Mouse (Mus musculus) urinary bladder, adult 2 months (tissue): ENCODE measurements around the gene Susd1. TPM values are rescaled to one million over a fixed set of nuclear protein-coding genes. Genes with fewer than 3 reads are reported as not detected.

ENCODE experiments used
- DNase-seq: peaks from one replicate; pipeline ENCODE4 v3.0.0; 2022; ENCODE audit warnings: low spot score
- polyA plus RNA-seq: library from polyadenylated mRNA; depleted of rRNA; stranded (reverse); fragments of >200 nt; gene quantifications from 2 replicates; pipeline ENCODE4 v1.2.3, GENCODE M21; 2012; rRNA removed

Susd1 gene
- 15.0 and 17.6 TPM in 2 replicates for polyA plus RNA-seq

GRCm38 (mm10) chr4:59437990-59438854 is at the start of gene Susd1:
Susd1 (minus strand) TSS chr4:59438633.
- DNase-seq, result peak; percentile 69

DNA sequence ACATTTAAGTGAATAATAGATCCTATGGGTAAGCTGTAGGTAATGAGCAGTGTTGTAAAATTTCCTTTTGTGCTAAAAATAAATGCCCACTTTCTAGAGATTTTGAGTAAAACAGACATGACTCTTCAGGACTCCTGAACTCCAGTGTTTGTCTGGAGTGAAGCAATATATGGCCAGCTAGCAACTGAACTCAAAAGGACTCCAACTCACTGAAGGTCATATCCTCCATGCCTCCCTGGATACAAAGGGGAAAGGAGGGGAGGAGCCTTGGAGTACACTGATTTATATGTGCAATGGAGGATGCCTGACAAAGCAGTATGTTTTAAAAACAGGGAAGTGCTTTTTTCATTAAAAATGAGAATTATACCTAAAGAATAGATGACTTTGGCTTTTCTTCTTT is 32.9 kb upstream of the Susd1 start:
- DNase-seq, result no peak

DNA sequence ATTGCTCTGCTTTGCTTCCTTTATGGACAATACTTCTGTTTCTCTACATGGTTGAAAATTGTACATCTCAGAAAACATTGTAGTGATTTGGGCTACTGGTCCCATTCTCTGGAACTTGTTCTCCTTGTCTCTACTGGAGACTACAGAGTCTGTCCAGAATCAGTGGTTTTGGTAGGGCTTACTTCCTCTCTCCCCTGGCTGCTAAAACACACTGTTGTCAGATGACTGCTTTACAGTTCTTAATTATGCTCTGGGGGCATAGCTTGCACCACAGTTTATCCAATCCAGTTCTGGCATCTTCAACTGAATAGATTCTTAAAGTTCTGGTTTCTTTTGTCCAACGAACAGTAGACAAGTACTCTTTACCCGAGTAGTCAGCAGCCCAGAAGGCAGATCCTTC is 27.0 kb upstream of the Susd1 start:
- DNase-seq, result no peak

DNA sequence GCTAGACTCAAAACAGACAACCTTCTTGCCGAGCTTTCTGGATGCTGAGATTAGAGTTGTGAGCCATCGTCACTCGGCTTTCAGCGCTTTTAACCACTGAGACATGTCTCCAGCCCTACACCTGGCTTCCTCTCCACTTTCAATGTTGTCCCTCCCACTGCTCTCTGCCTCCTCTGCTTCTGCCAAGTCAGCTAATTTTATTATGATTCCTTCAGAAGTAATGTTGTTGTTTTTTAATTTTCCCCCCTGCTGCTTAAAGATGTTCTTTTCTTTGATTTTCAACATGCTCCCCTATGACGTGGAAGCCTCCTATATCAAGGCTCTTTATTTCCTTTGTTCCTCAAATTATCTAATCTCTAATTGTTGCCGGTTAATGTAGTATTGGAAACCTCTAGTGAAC is 26.2 kb upstream of the Susd1 start:
- DNase-seq, result no peak

DNA sequence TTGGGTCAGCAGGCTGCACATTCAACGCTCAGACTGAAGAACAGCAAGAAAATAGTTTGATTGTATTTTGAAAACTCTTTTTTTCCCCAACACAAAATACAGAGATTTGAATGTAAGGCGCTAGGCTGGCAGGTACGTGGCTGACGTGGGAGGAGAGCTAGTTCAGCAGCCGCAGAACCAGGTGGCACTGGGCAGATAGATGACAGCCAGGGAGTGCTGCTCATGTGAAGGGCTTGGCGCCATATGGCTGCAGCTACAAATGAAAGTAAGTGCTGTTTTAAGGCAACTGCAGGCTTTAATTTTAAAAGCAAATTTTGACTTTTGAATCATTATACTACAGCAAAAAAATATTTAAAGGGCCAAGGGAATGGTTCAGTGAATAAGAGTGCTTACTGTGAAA is 24.1 kb upstream of the Susd1 start:
- no peak for DNase-seq

DNA sequence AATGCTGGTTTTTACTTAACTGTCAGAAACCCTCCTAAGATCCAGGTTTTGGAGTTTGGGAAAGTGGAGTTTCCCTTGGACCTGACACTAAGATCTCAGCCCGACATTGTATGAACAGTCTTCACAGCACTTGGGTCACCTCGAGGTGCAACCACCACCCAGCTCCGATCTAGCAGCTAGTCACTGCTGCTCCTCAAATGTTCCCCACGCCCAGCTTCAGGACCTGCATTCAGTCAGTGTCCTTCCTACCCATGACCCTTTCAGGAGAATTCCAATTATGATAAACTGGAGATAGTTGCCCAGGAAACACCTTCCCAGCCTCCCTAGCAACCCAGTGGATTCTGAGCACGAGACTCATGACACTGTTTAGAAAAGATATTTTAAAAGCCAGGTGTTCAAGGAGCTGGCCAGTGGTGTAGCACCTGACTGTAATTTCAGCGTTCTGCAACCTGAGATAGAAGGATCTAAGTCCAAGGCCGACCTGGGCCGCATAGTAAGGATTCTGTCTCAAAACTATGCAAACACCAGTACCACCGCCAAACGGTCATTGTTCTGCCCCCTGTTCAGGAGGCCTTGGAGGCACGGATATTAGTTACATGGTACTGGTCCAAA is 22.8 kb upstream of the Susd1 start:
- DNase-seq, result no peak

DNA sequence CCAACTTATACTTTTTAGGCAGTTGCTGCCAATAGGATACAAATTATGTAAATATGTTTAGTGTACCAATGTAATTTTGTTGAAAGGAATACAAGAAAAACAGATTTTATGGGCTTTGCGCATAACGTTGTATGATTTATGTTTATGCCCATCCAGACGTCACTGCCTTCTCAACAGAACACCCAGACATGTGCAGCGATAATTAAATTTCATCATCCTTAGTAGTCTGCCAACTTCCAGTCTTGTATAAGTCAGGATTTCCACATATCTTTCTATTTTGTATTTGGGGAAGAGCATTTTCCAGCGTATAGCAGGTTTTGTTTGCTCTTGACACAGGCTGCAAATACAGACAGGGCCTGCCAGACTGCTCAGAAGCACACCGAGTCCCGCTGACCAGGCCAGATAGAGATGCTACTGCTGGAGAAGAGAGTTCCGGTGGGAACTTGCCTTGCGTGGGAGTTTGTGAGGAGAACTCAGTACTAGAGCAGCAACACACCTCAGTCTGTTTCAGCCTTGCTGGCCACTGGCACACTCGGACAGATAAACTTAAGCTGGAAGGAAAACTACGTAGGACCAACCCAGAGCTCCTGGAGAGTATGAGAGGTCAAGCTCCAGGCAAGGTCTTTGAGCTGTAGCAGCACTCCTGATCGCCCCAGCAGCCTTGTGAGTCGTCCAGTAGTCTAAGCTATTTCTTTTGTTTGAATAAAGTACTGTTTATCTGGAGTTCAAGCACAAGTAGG is 21.0 kb upstream of the Susd1 start:
- no peak for DNase-seq

DNA sequence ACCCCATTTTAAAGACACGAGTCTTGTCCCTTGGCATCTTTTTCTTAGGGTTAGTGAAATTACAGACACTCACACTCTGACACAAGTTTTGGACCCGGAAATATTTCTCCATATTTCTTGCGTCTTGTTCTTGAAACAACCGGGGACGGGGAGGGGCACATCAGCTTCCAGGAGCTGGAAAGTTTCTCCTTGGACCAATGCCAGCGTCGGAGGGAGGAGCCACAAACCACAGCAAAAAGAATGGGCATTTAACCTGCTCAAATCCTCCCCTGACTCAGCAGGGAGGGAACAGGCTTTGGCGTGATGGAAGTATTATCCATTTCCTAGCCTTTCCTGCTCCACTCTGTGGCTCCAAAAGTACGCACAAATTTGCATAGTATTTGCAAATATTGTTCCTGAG is 19.5 kb upstream of the Susd1 start:
- DNase-seq, result no peak

DNA sequence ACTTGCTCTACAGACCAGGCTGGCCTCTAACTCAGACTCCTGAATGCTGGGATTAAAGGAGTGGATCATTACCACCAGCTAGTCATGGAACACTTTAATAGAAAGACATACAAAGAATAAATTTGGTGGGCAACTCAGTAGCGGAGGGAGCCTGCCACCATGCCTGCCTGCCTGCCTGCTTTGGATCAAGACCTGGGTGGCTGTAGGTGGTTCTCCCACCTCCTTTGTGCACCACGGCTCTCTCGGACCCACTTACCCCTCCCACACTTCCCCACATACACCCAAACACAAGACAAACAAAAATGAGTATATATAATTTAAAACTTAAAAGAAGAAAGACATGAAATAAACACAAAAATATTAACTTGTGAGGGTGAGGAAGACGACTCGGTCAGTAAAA is 18.7 kb upstream of the Susd1 start:
- DNase-seq, result no peak

DNA sequence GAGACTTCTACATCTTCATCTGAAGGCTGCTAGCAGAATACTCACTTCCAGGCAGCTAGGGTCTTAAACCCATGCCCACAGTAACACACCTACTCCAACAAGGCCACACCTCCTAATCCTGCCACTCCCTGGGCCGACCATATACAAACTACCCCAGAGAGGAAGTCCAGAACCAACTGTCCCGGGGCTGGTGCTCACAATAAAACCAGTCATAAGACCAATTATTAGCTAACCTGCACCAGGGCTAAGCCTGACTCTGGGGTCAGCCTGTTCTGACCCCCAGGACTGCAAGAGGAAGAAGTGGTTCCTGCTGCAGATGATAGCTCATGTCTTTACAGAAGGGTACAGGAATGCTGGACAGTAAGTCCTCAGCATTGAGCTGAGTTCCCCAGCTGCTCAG is 17.0 kb upstream of the Susd1 start:
- DNase-seq, result no peak

GRCm38 (mm10) chr4:59454046-59454445 is 15.6 kb upstream of the Susd1 start:
- no peak for DNase-seq

- no peak for DNase-seq
Observed at GRCm38 (mm10) chr4:59452503-59452933, 14.1 kb upstream of the Susd1 start.

DNA sequence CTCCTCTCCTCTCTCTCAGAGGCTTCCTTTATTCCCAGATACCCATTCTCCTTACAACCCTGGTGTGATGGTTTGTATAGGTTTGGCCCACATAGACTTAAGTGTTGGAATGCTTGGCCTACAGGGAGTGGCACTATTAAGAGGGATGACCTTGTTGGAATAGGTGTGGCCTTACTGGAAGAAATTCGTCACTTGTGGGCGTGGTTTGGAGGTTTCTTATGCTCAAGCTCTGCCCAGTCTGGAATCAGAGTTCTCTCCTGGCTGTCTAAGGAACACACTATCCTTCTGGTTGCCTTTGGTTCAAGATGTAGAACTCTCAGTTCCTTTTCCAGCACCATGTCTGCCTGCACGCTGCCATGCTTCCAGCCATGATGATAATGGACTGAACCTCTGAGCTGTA is 12.5 kb upstream of the Susd1 start:
- DNase-seq, result no peak

DNA sequence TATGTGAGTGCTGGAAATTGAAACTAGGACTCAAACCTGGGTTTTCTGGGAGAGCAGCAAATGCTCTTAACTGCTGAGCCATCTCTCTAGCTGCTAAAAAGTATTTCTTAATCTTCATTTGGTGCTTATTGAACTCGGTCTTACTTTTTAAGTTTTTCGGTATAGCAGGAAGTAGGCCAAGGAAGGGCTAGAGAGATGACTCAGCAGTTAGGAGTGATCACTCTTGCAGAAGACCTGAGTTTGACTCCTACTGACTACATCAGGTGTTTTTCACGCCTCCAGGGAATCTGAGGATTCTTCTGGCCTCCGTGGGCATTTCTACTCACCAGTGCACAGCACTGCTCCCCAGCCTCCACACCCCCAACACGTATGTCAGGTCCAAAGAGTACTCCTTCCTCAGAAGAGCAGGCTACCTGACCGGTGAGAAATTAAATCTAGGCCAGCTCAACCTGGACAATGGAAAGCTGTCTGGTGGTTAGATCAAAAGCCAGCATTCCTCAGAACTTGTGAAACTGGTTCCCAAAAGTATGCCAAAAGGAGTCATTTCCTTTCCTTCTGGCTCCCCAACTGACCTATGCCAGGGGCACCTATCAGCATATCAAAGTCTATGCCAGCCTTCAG is 11.9 kb upstream of the Susd1 start:
- DNase-seq, result no peak

DNA sequence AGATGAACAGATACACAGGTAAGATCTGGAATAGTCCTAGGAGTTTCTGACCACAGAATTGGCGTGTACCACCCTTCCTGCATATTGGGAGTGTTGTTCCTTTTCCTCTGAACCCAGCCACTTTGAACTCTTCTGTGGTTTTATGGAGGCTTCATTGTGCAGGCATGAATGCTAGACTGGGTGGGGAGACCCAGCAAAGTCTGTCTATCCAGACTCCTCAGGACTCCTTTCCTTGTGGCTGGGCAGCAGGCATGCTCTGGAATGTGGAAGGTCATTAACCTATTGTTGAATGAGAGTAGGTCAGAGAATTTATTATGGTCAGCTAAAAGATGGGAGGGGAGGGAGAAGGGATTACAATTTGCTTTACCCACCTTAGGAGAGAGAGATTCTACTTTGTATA is 8.9 kb upstream of the Susd1 start:
- DNase-seq, result no peak

GRCm38 (mm10) chr4:59445516-59445915 is 7.1 kb upstream of the Susd1 start:
- no peak for DNase-seq

DNA sequence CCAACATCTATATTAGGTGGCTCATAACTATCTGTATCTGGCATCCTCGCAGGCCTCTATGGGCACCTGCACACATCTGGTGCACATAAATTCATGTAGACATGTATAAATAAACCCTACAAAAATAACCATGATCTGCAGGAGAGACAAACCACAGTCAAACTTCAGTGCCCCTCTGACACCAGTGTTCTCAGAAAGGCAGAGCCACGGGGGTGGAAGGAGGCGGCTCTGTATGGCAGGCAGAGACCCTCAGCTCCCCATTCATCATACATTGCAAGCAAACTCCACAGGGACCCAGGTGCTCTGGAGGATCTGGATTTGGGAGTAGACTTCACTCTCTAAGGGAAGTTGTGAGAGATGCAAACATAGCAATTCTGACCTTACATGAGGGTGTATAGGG is 6.6 kb upstream of the Susd1 start:
- no peak for DNase-seq

GRCm38 (mm10) chr4:59444085-59444484 is 5.7 kb upstream of the Susd1 start:
- no peak for DNase-seq

GRCm38 (mm10) chr4:59441265-59441664 is 2.8 kb upstream of the Susd1 start:
- DNase-seq, result no peak

- DNase-seq, result no peak
Observed at GRCm38 (mm10) chr4:59439960-59440359, 1.5 kb upstream of the Susd1 start.

DNA sequence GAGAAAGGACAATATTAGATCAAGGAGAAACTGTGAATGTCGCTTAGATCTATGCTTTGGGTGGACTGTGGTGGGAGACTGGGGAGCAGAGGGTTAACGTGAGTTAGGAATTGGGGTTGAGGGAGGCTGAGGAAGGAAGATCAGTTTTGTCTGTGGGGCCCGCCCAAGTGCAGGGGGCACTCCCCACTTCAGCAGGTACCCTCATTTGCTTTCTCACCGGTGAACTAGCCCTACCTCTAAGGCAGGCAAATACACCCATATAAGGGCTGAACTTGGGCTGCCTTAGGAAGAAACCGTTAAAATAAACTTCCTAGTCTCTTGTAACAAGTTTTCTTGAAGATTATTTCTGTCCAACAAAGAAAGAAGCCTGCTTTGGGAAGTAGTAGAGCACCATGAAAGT is 608 bp upstream of the Susd1 start:
- no peak for DNase-seq

DNA sequence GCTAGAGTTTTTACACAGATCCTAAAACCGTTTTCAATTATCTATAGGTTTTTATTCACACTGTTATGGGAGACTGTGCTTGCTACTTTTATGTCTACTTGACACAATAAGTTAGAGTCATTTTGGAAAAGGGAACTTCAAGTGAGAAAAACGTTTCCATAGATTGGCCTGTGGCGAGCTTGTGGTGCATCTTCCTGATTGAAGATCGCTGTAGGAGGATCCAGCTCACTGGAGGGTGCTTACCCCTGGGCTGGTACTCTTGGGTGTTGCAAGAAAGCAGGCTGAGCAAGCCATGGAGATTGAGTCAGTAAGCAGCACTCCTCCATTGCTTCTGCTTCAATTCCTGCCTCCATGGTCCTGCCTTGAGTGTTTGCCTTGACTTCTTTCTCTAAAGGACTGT is 2.5 kb downstream of the Susd1 start:
- DNase-seq, result no peak
